Mouse (Mus musculus) left cerebral cortex, postnatal 14 days (tissue): ENCODE results near the gene Gmpr2. TPM values are rescaled to one million over a fixed set of nuclear protein-coding genes. Genes with fewer than 3 reads are reported as not detected.

Experiments
- DNase-seq, 2 experiments: peaks; one replicate each; pipeline ENCODE4 v3.0.0; 2021 to 2022; ENCODE audit warnings: low spot score in 2 of 2, mixed read lengths in 1 of 2
- intact Hi-C: fragments of 180-260 bp; cut with DNase I; formaldehyde crosslinking; loops from one replicate; pipeline ENCODE4 v1.15.1; 2025
- total RNA-seq, 2 experiments: library from RNA; stranded (reverse); gene quantifications; 2 replicates each; pipeline ENCODE4 v1.2.3; 2021

Gene Gmpr2
- total RNA-seq, 2 experiments from 2014 or later, result 22.7 to 24.6 TPM

DNA sequence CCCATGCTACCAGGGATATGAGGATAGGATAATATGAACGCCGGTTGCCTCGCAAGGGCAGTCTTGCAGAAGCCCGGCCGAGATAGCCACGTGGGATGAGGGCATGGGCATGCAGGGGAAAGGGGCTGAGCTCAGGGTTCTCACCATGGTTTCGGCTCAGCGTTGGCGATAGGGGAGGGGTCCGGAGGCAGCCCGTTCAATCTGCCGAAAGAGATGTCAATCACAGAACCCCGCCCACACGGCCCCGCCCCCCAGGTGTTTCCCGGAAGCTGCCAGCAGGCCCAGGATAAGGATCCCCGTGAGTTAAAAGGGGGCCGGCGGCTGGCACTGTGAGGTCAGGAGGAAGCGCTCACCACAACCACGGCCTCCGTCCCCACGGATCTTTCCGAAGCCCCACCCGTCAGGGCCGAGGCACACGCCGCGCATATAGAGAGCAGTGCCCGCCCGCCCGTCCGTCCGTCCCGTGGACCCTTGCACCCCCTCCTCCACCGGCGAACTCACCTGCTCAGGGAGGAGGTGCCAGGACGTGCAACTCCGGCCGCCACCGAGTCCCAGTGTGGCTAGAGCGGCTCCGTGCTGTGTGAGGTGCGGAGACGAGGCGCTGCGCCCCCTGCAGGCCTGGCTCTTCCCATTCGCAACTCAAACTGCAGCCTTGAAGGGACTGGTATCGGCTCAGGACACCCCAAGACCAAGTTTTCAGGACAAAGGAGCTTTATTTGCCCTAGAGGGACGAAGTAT lies 50.1 kb downstream of the Gmpr2 start, which contains the start of gene Rabggta:
Rabggta (minus strand) TSS at position 564 of the 738 bp plus-strand sequence.
- intact Hi-C loops, result no loop called here
- DNase-seq, result peak; percentile 94

GRCm38 (mm10) chr14:55722438-55722945 lies 50.8 kb downstream of the Gmpr2 start:
- intact Hi-C loops, result no loop called here
- no peak for DNase-seq

GRCm38 (mm10) chr14:55723433-55723832 lies 51.7 kb downstream of the Gmpr2 start:
- intact Hi-C loops, result no loop called here
- DNase-seq, result no peak

DNA sequence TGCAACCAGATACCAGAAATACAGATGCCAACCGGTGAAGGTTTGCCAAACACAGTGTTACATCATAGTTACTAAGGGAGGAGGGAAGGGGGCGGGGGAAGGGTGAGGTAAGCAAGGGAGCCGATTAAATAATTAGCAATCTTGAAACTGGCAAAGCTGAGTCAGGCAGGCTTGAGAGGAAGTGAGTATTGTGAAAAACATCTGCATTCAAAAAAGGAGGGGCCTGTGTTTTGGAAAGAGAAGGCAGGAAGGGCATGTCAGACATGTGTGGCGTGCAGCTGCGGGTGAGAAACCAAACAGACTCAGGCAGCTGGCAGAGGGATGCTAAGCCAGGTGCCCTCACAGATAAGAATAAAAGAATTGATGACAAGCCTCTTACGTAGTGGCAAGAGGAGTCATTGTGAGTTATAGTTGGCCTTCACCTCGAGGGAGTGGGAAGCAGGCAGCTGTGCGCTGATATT lies 52.7 kb downstream of the Gmpr2 start:
- no peak for DNase-seq

GRCm38 (mm10) chr14:55726261-55726660 lies 54.5 kb downstream of the Gmpr2 start:
- intact Hi-C loops, result no loop called here
- DNase-seq, result no peak

More for the DNA sequence above, 52.7 kb downstream of the Gmpr2 start:
- intact Hi-C loops, result no loop called here

GRCm38 (mm10) chr14:55727889-55728685 lies 56.3 kb downstream of the Gmpr2 start:
- DNase-seq, result no peak
- intact Hi-C loops, result no loop called here

Other genes with a start within 250 kb of the Gmpr2 start
- gene Dhrs4, start 193.2 kb upstream of the Gmpr2 start, total RNA-seq, result 10 to 100 TPM; 11.7 to 16.0 TPM
- gene Carmil3, start 181.3 kb upstream of the Gmpr2 start, total RNA-seq, result 10 to 100 TPM; 53.5 to 70.2 TPM
- gene Cpne6, start 161.5 kb upstream of the Gmpr2 start, total RNA-seq, result 100 to 1,000 TPM; 184 to 205 TPM
- gene Nrl, start 147.0 kb upstream of the Gmpr2 start, total RNA-seq, result under 1 TPM; 0.33 to 0.61 TPM
- 10 to 100 TPM; 18.6 to 19.5 TPM for gene Pck2, start 131.7 kb upstream of the Gmpr2 start, total RNA-seq
- 10 to 100 TPM; 75.3 to 78.4 TPM for gene Dcaf11, start 111.9 kb upstream of the Gmpr2 start, total RNA-seq
- gene A730061H03Rik, start 111.5 kb upstream of the Gmpr2 start, total RNA-seq, result not detected
- not detected for gene Fitm1, start 96.3 kb upstream of the Gmpr2 start, total RNA-seq
- 10 to 100 TPM; 44.9 to 56.5 TPM for gene Psme1, start 93.8 kb upstream of the Gmpr2 start, total RNA-seq
- 10 to 100 TPM; 38.7 to 45.5 TPM for gene Emc9, start 86.6 kb upstream of the Gmpr2 start, total RNA-seq
- 10 to 100 TPM; 48.1 to 49.0 TPM for gene Psme2, start 80.8 kb upstream of the Gmpr2 start, total RNA-seq
- 10 to 100 TPM; 26.0 to 29.5 TPM for gene Rnf31, start 80.2 kb upstream of the Gmpr2 start, total RNA-seq
- 1 to 10 TPM; 8.0 to 8.4 TPM for gene Irf9, start 68.4 kb upstream of the Gmpr2 start, total RNA-seq
- gene Rec8, start 53.9 kb upstream of the Gmpr2 start, total RNA-seq, result 1 to 10 TPM; 2.1 to 3.4 TPM
- gene Ipo4, start 36.0 kb upstream of the Gmpr2 start, total RNA-seq, result 100 to 1,000 TPM; 123 to 171 TPM
- gene Gm49378, start 34.0 kb upstream of the Gmpr2 start, total RNA-seq, result 1 to 10 TPM; 4.8 to 8.1 TPM
- gene Tm9sf1, start 28.1 kb upstream of the Gmpr2 start, total RNA-seq, result 10 to 100 TPM; 42.1 to 42.2 TPM
- under 1 TPM; 0.74 to 0.92 TPM for gene Tssk4, start 21.8 kb upstream of the Gmpr2 start, total RNA-seq
- 10 to 100 TPM; 37.8 to 42.6 TPM for gene Mdp1, start 11.4 kb upstream of the Gmpr2 start, total RNA-seq
- gene Nedd8, start 183 bp downstream of the Gmpr2 start, total RNA-seq, result 100 to 1,000 TPM; 305 to 339 TPM
- 10 to 100 TPM; 14.8 to 16.0 TPM for gene Tinf2, start 9.9 kb downstream of the Gmpr2 start, total RNA-seq
- gene Tgm1, start 42.0 kb downstream of the Gmpr2 start, total RNA-seq, result under 1 TPM in 1 of 2 experiments, not detected in 1; 0.25 TPM
- 10 to 100 TPM; 44.2 to 45.4 TPM for gene Rabggta, start 50.3 kb downstream of the Gmpr2 start, total RNA-seq
- gene Dhrs1, start 73.7 kb downstream of the Gmpr2 start, total RNA-seq, result 100 to 1,000 TPM in 1 of 2 experiments, 10 to 100 TPM in 1; 99.8 to 104 TPM
- 10 to 100 TPM; 13.4 to 13.9 TPM for gene Nop9, start 73.8 kb downstream of the Gmpr2 start, total RNA-seq
- under 1 TPM; 0.68 to 0.93 TPM for gene Cideb, start 86.5 kb downstream of the Gmpr2 start, total RNA-seq
- under 1 TPM; 0.22 to 0.42 TPM for gene Ltb4r2, start 89.5 kb downstream of the Gmpr2 start, total RNA-seq
- under 1 TPM; 0.24 to 0.40 TPM for gene Ltb4r1, start 94.0 kb downstream of the Gmpr2 start, total RNA-seq
- gene Adcy4, start 112.2 kb downstream of the Gmpr2 start, total RNA-seq, result 1 to 10 TPM; 5.1 to 6.6 TPM
- 1 to 10 TPM in 1 of 2 experiments, under 1 TPM in 1; 0.83 to 1.0 TPM for gene Ripk3, start 116.9 kb downstream of the Gmpr2 start, total RNA-seq
- 1 to 10 TPM; 3.0 to 4.0 TPM for gene Nfatc4, start 151.2 kb downstream of the Gmpr2 start, total RNA-seq
- 1 to 10 TPM; 8.8 to 9.7 TPM for gene Nynrin, start 182.1 kb downstream of the Gmpr2 start, total RNA-seq
- 1 to 10 TPM in 1 of 2 experiments, under 1 TPM in 1; 0.23 to 1.1 TPM for gene Cbln3, start 212.5 kb downstream of the Gmpr2 start, total RNA-seq
- 10 to 100 TPM; 10.4 to 10.8 TPM for gene Khnyn, start 213.0 kb downstream of the Gmpr2 start, total RNA-seq
- gene Sdr39u1, start 228.4 kb downstream of the Gmpr2 start, total RNA-seq, result 10 to 100 TPM; 85.8 to 94.6 TPM